Mouse (Mus musculus) heart, postnatal 0 days (tissue): ENCODE data around the gene Morc2a. TPM values are rescaled to one million over a fixed set of nuclear protein-coding genes. Genes with fewer than 3 reads are reported as not detected.

Source experiments
- ATAC-seq: fragments of 200-750 bp; cut with Nextera tagmentation; 2 replicates; pipeline ENCODE4 v1.8.0; 2017; ENCODE audit warnings: low read depth, moderate number of reproducible peaks, moderate library complexity; ENCODE audit not compliant: insufficient read depth
- DNase-seq: peaks from one replicate; pipeline ENCODE4 v3.0.0-alpha.2; 2016; ENCODE audit warnings: low spot score
- H3K27ac ChIP-seq: fragments of 300-500 bp; sonication (generic); 2 replicates; pipeline ENCODE4 v1.5.1; 2014; ENCODE audit warnings: low read depth, mild to moderate bottlenecking
- H3K27me3 ChIP-seq: fragments of 300-500 bp; sonication (generic); 2 replicates; pipeline ENCODE4 v1.6.1; 2014; ENCODE audit warnings: low read length, mixed read lengths; ENCODE audit not compliant: control insufficient read depth, insufficient read depth
- H3K36me3 ChIP-seq: fragments of 300-500 bp; sonication (generic); replicated peaks from 2 replicates; pipeline ENCODE4 v1.6.1; 2014; ENCODE audit warnings: low read length, mixed read lengths; ENCODE audit not compliant: control insufficient read depth, insufficient read depth
- H3K4me1 ChIP-seq: fragments of 300-500 bp; sonication (generic); 2 replicates; pipeline ENCODE4 v1.6.1; 2014; ENCODE audit warnings: antibody characterized with exemption; ENCODE audit not compliant: control insufficient read depth, insufficient read depth
- H3K4me2 ChIP-seq: fragments of 300-500 bp; sonication (generic); 2 replicates; pipeline ENCODE4 v1.6.1; 2014; ENCODE audit warnings: low read depth, mild to moderate bottlenecking, low read length, moderate library complexity
- H3K4me3 ChIP-seq: fragments of 300-500 bp; sonication (generic); 2 replicates; pipeline ENCODE4 v1.5.1; 2014; ENCODE audit warnings: low read depth, low read length
- H3K9ac ChIP-seq: fragments of 300-500 bp; sonication (generic); replicated peaks from 2 replicates; pipeline ENCODE4 v1.6.1; 2014; ENCODE audit warnings: low read depth, low read length, mixed read lengths
- H3K9me3 ChIP-seq: fragments of 300-500 bp; sonication (generic); replicated peaks from 2 replicates; pipeline ENCODE4 v1.6.1; 2016; ENCODE audit warnings: low read length; ENCODE audit not compliant: control insufficient read depth
- CTCF ChIP-seq: IDR thresholded peaks from 2 replicates; pipeline ENCODE4 v1.5.1; 2016; ENCODE audit warnings: antibody characterized with exemption, control low read depth, low read depth
- EP300 ChIP-seq: IDR thresholded peaks from 2 replicates; pipeline ENCODE4 v1.6.1; 2016; ENCODE audit warnings: antibody characterized with exemption, low read depth
- WGBS: fragments of 180-500 bp; shearing (Covaris S2); extraction: QIAGEN DNeasy Blood & Tissue Kit; methylation state at CpG from one replicate; pipeline ENCODE4 v1.1.7; 2014; 5-methylcytosine and 5-hydroxymethylcytosine counted together
- polyA plus RNA-seq: library from polyadenylated mRNA; unstranded; fragments of >200 nt; fragmentation: Nextera tagmentation; extraction: Ambion mirVana; gene quantifications from 2 replicates; pipeline ENCODE4 v1.2.1, GENCODE M21; 2015
- total RNA-seq: library from RNA; depleted of rRNA; stranded (reverse); fragments of >200 nt; gene quantifications from 2 replicates; pipeline ENCODE4 v1.2.3, GENCODE M21; 2014; ENCODE audit warnings: low replicate concordance; rRNA removed

Morc2a gene
- total and polyA plus RNA-seq, 2 experiments from 2014 or later = 9.5 to 12.8 TPM

DNA sequence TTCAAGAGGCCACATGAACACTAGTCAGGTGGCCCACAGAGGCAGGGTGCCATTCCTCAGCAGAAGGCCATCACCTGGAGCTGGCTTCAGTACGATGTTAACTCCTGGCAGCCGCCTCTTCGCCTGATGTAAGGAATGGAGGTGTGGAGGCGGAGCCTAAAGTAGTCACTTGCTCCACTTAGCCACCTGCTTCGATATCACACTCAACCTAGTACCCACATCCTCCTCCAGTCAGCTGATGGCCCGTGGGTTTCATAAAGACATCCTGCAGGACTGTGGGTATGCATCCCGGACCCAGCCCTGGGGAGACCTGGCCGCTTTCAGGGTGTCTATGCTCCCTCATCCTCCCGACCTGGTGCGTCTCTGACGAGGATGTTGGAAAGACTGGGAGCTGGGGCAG, 86.7 kb downstream of the Morc2a start:
- H3K9ac ChIP-seq = no peak overlapping the region
- H3K27me3 ChIP-seq = 0 out of 2 replicates have a peak, but pooled peaks cover 1% of the 10 kb centered on the region
- H3K27ac ChIP-seq = no peak overlapping the region
- H3K4me3 ChIP-seq = no peak overlapping the region
- no peaks in the 10 kb centered on the region for H3K4me1 ChIP-seq
- no peak for ATAC-seq
- DNase-seq = no peak
- no peak for TF ChIP-seq CTCF
- no peak for TF ChIP-seq EP300
- H3K4me2 ChIP-seq = no peak overlapping the region
- no peaks in the 10 kb centered on the region for H3K9me3 ChIP-seq
- no peaks in the 10 kb centered on the region for H3K36me3 ChIP-seq
- WGBS = 70% methylated on average over 11 of the region's 11 CpGs

DNA sequence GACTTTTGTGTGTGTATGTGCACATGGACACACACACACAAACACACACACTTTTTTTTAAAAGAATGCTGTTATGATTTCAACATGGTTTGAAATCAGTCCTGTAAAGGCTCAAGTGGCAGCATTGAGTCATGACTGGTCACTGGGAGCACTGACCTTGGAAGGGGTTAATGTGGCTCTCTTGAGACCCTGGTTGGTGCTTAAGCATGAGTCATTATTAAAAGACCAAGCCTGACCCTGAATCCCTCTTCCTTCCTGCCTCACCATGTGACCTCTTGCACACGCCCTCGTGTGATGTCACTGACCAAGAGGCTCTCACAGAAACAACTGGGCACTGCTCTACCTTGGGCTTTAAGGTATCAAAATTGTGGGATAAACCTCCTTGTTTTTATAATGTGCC, 89.8 kb downstream of the Morc2a start:
- Histone ChIP-seq H3K27me3 (peaks cover 2% of the 10 kb centered on the region; the same call in 1 of the 2 replicates), H3K4me3 (no peak overlapping the region), H3K9ac (no peak overlapping the region), H3K27ac (no peak overlapping the region), H3K36me3 (no peaks in the 10 kb centered on the region), H3K9me3 (no peaks in the 10 kb centered on the region), H3K4me1 (no peaks in the 10 kb centered on the region), H3K4me2 (no peak overlapping the region)
- TF ChIP-seq CTCF (no peak), EP300 (no peak)
- DNase-seq = no peak
- WGBS = 62% methylated on average over 2 of the region's 2 CpGs
- ATAC-seq = no peak

Other genes with a start within 250 kb of the Morc2a start
- 38.3 and 55.1 TPM in 2 replicates for gene Limk2, start 240.0 kb upstream of the Morc2a start, total RNA-seq
- gene Limk2, start 240.0 kb upstream of the Morc2a start, polyA plus RNA-seq = 31.0 and 32.8 TPM in 2 replicates
- gene Rnf185, start 196.8 kb upstream of the Morc2a start, total RNA-seq = 41.2 and 82.6 TPM in 2 replicates
- gene Rnf185, start 196.8 kb upstream of the Morc2a start, polyA plus RNA-seq = 22.9 and 23.6 TPM in 2 replicates
- 0.08 and 0.19 TPM in 2 replicates for gene Pla2g3, start 160.9 kb upstream of the Morc2a start, total RNA-seq
- gene Pla2g3, start 160.9 kb upstream of the Morc2a start, polyA plus RNA-seq = 0.10 and 0.11 TPM in 2 replicates
- 7.1 and 9.4 TPM in 2 replicates for gene Inpp5j, start 144.4 kb upstream of the Morc2a start, total RNA-seq
- gene Inpp5j, start 144.4 kb upstream of the Morc2a start, polyA plus RNA-seq = 12.4 and 12.8 TPM in 2 replicates
- gene Selenom, start 134.5 kb upstream of the Morc2a start, total RNA-seq = 147 and 156 TPM in 2 replicates
- gene Selenom, start 134.5 kb upstream of the Morc2a start, polyA plus RNA-seq = 129 and 130 TPM in 2 replicates
- 74.5 and 94.2 TPM in 2 replicates for gene Smtn, start 108.6 kb upstream of the Morc2a start, total RNA-seq
- gene Smtn, start 108.6 kb upstream of the Morc2a start, polyA plus RNA-seq = 86.3 and 104 TPM in 2 replicates
- 6.3 and 8.9 TPM in 2 replicates for gene Osbp2, start 214.7 kb downstream of the Morc2a start, total RNA-seq
- 2.9 TPM in 2 replicates for gene Osbp2, start 214.7 kb downstream of the Morc2a start, polyA plus RNA-seq
- not detected in 2 replicates for gene 4921536K21Rik, start 245.9 kb downstream of the Morc2a start, total RNA-seq
- gene 4921536K21Rik, start 245.9 kb downstream of the Morc2a start, polyA plus RNA-seq = 0.11 and 0.12 TPM in 2 replicates
- gene Dusp18, start 246.0 kb downstream of the Morc2a start, total RNA-seq = 10.4 and 14.8 TPM in 2 replicates
- 9.8 and 16.5 TPM in 2 replicates for gene Dusp18, start 246.0 kb downstream of the Morc2a start, polyA plus RNA-seq